Mouse (Mus musculus): ENCODE data around the gene Sspn.

GRCm38 (mm10) chr6:145934001-145934696 is 2.7 kb downstream of the Sspn start:
- no peak for TF ChIP-seq GATA1 (IDR thresholded peaks at IDR 0.05; ENCODE audit: borderline replicate concordance, low read length)
- no peak for TF ChIP-seq FLI1 (IDR thresholded peaks at IDR 0.05; ENCODE audit: low read length)

Data from megakaryocyte, embryonic 14.5 days (primary cell).